Mouse (Mus musculus) bone marrow, adult 2 months (tissue): ENCODE results near the gene Bhlhe23. TPM values are rescaled to one million over a fixed set of nuclear protein-coding genes. Genes with fewer than 3 reads are reported as not detected.

Experiments used
- H3K27ac ChIP-seq: fragments of 200-500 bp; 2 replicates; pipeline ENCODE4 v1.5.1; 2012; ENCODE audit warnings: low read depth, mild to moderate bottlenecking, control low read depth, inconsistent platforms, low read length; ENCODE audit not compliant: control insufficient read depth, poor library complexity, insufficient read depth
- H3K4me1 ChIP-seq: fragments of 200-500 bp; 2 replicates; pipeline ENCODE4 v1.6.1; 2011; ENCODE audit warnings: low read length; ENCODE audit not compliant: control insufficient read depth, insufficient read depth
- H3K4me3 ChIP-seq: fragments of 200-500 bp; replicated peaks from 2 replicates; pipeline ENCODE3; 2011; ENCODE audit warnings: mild to moderate bottlenecking, low read depth, low read length, control low read depth; ENCODE audit not compliant: control insufficient read depth
- CTCF ChIP-seq: fragments of 200-500 bp; IDR thresholded peaks from 2 replicates; pipeline ENCODE4 v1.5.1; 2011; ENCODE audit warnings: low read length, control low read depth; ENCODE audit not compliant: control insufficient read depth, insufficient read depth
- POLR2A ChIP-seq: fragments of 200-500 bp; IDR thresholded peaks from 2 replicates; pipeline ENCODE4 v1.6.1; 2011; ENCODE audit warnings: low read depth, mild to moderate bottlenecking, control low read depth, low read length, borderline replicate concordance; ENCODE audit not compliant: control insufficient read depth
- WGBS: fragments of 180-500 bp; shearing (Covaris S2); methylation state at CpG from one replicate; pipeline ENCODE4 v1.1.7; 2018; 5-methylcytosine and 5-hydroxymethylcytosine counted together
- polyA plus RNA-seq: library from polyadenylated mRNA; stranded (reverse); fragments of >200 nt; gene quantifications from 2 replicates; pipeline ENCODE4 v1.2.4, GENCODE M21; 2011; ENCODE audit warnings: low replicate concordance; ENCODE audit not compliant: missing spikeins, insufficient read depth, insufficient read length

Bhlhe23 gene
- polyA plus RNA-seq, 1 experiment, result not detected

- no peak overlapping the region for H3K4me3 ChIP-seq
- WGBS, result 56% methylated on average over 15 of the region's 15 CpGs
These were observed 18.0 kb downstream of the Bhlhe23 start for GRCm38 (mm10) chr2:180758513-180759263.

GRCm38 (mm10) chr2:180756786-180757185 lies 19.9 kb downstream of the Bhlhe23 start:
- Histone ChIP-seq H3K4me1 (no peaks in the 10 kb centered on the region), H3K27ac (no peak overlapping the region), H3K4me3 (no peak overlapping the region)
- WGBS, result 20% methylated on average over 2 of the region's 2 CpGs
- TF ChIP-seq CTCF (no peak), POLR2A (no peak)

More at GRCm38 (mm10) chr2:180758513-180759263, 18.0 kb downstream of the Bhlhe23 start:
- Histone ChIP-seq H3K27ac (no peak overlapping the region), H3K4me1 (no peaks in the 10 kb centered on the region)
- no peak for TF ChIP-seq CTCF

GRCm38 (mm10) chr2:180755896-180756295 lies 20.8 kb downstream of the Bhlhe23 start:
- TF ChIP-seq CTCF, result no peak
- TF ChIP-seq POLR2A, result no peak
- WGBS, result 3% methylated on average over 8 of the region's 8 CpGs

GRCm38 (mm10) chr2:180754976-180755688 lies 21.6 kb downstream of the Bhlhe23 start:
- H3K4me3 ChIP-seq, result no peak overlapping the region
- TF ChIP-seq CTCF (no peak), POLR2A (no peak)
- WGBS, result 72% methylated on average over 5 of the region's 5 CpGs
- H3K27ac ChIP-seq, result no peak overlapping the region
- no peaks in the 10 kb centered on the region for H3K4me1 ChIP-seq

More at GRCm38 (mm10) chr2:180755896-180756295, 20.8 kb downstream of the Bhlhe23 start:
- Histone ChIP-seq H3K4me3 (no peak overlapping the region), H3K27ac (no peak overlapping the region), H3K4me1 (no peaks in the 10 kb centered on the region)

GRCm38 (mm10) chr2:180748904-180749303 lies 27.8 kb downstream of the Bhlhe23 start:
- 56% methylated on average over 5 of the region's 5 CpGs for WGBS
- H3K4me3 ChIP-seq, result no peak overlapping the region
- no peaks in the 10 kb centered on the region for H3K4me1 ChIP-seq
- no peak for TF ChIP-seq CTCF
- H3K27ac ChIP-seq, result no peak overlapping the region

GRCm38 (mm10) chr2:180746569-180747192 lies 30.0 kb downstream of the Bhlhe23 start:
- TF ChIP-seq CTCF (no peak), POLR2A (no peak)
- Histone ChIP-seq H3K27ac (no peak overlapping the region), H3K4me1 (no peaks in the 10 kb centered on the region), H3K4me3 (no peak overlapping the region)
- 45% methylated on average over 5 of the region's 5 CpGs for WGBS

DNA sequence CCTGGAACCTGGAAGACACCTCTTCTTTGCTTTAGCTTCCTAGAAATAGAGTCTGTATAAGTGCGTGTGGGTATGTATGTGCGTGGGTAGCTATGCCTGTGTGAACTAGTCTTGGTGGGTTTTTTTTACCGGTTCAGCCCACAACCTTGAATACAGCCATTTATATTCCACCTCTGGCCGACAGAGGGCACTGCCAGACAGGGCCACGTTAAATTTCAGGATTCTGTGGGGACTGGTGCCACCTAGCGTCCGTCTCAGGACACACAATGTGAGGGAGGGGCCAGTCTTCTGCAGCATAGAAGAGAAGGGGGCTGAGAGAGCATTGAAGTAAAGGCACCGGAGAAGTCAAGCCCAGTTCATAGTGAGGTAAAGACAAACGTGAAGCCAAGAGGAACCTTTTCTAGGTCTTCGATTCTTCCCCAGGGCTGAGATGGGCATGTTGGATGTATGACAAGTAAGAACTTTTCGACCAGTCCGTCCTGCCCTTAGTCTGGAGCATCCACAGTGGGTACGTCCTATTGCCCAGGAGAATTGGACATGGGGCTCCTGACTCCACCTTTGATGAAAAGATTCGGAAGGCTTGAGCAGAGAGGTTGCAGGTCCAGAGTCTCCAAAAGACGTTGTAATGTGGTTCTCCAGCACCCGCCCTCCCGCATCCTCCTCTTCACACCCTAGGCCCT lies 31.3 kb downstream of the Bhlhe23 start:
- 30% methylated on average over 17 of the region's 17 CpGs for WGBS
- no peak overlapping the region for H3K4me3 ChIP-seq
- no peak overlapping the region for H3K27ac ChIP-seq
- TF ChIP-seq POLR2A, result no peak
- peak; percentile 100 for TF ChIP-seq CTCF
- H3K4me1 ChIP-seq, result peaks cover 2% of the 10 kb centered on the region; the same call in 1 of the 2 replicates

GRCm38 (mm10) chr2:180743321-180743720 lies 33.4 kb downstream of the Bhlhe23 start:
- no peak for TF ChIP-seq POLR2A
- TF ChIP-seq CTCF, result no peak
- H3K4me1 ChIP-seq, result peaks cover 2% of the 10 kb centered on the region; the same call in 1 of the 2 replicates
- WGBS, result 84% methylated on average over 2 of the region's 2 CpGs
- H3K4me3 ChIP-seq, result no peak overlapping the region
- no peak overlapping the region for H3K27ac ChIP-seq
